Mouse (Mus musculus) intestine, embryonic 16.5 days (tissue): Measurements from ENCODE around the gene Gsg1l2. TPM values are rescaled to one million over a fixed set of nuclear protein-coding genes. Genes with fewer than 3 reads are reported as not detected.

Experiments
- ATAC-seq: fragments of 200-750 bp; cut with Nextera tagmentation; 2 replicates; pipeline ENCODE4 v1.8.0; 2017; ENCODE audit warnings: moderate TSS enrichment, moderate library complexity
- H3K27ac ChIP-seq: fragments of 300-500 bp; sonication (generic); 2 replicates; pipeline ENCODE4 v1.5.1; 2014; ENCODE audit warnings: mild to moderate bottlenecking, low read length
- H3K27me3 ChIP-seq: fragments of 300-500 bp; sonication (generic); replicated peaks from 2 replicates; pipeline ENCODE4 v1.6.1; 2014; ENCODE audit warnings: low read length, control low read depth, mixed read lengths; ENCODE audit not compliant: control insufficient read depth, insufficient read depth
- H3K36me3 ChIP-seq: fragments of 300-500 bp; sonication (generic); 2 replicates; pipeline ENCODE4 v1.6.1; 2014; ENCODE audit warnings: low read length, control low read depth; ENCODE audit not compliant: control insufficient read depth, insufficient read depth
- H3K4me1 ChIP-seq: fragments of 300-500 bp; sonication (generic); 2 replicates; pipeline ENCODE4 v1.6.1; 2014; ENCODE audit warnings: low read length, control low read depth, mixed read lengths; ENCODE audit not compliant: control insufficient read depth, insufficient read depth
- H3K4me2 ChIP-seq: fragments of 300-500 bp; sonication (generic); 2 replicates; pipeline ENCODE4 v1.6.1; 2014; ENCODE audit warnings: low read depth, low read length, control low read depth
- H3K4me3 ChIP-seq: fragments of 300-500 bp; sonication (generic); 2 replicates; pipeline ENCODE4 v1.5.1; 2014; ENCODE audit warnings: mild to moderate bottlenecking, low read length
- H3K9ac ChIP-seq: fragments of 300-500 bp; sonication (generic); 2 replicates; pipeline ENCODE4 v1.6.1; 2014; ENCODE audit warnings: low read depth, low read length
- H3K9me3 ChIP-seq: fragments of 300-500 bp; sonication (generic); 2 replicates; pipeline ENCODE4 v1.6.1; 2016; ENCODE audit warnings: low read length, control low read depth; ENCODE audit not compliant: control insufficient read depth
- WGBS: fragments of 180-500 bp; shearing (Covaris S2); extraction: QIAGEN DNeasy Blood & Tissue Kit; methylation state at CpG from one replicate; pipeline ENCODE4 v1.1.7; 2014; 5-methylcytosine and 5-hydroxymethylcytosine counted together
- polyA plus RNA-seq: library from polyadenylated mRNA; unstranded; fragments of >200 nt; fragmentation: Nextera tagmentation; extraction: Ambion mirVana; gene quantifications from 2 replicates; pipeline ENCODE4 v1.2.1, GENCODE M21; 2015

Gsg1l2 gene
- polyA plus RNA-seq = 0.11 and 0.26 TPM in 2 replicates

GRCm38 (mm10) chr11:67774379-67774778, at the start of gene Gsg1l2:
Gene Gsg1l2, plus strand, starts transcription at chr11:67774608.
- Histone ChIP-seq H3K9ac (no peak within 1 kb of the TSS), H3K36me3 (no peaks in the 10 kb centered on the region), H3K9me3 (no peaks in the 10 kb centered on the region), H3K4me2 (no peak within 1 kb of the TSS), H3K27ac (no peak within 1 kb of the TSS), H3K4me3 (no peak within 1 kb of the TSS), H3K27me3 (no peaks in the 10 kb centered on the region), H3K4me1 (no peaks in the 10 kb centered on the region)
- WGBS = 86% methylated on average over 12 of the region's 12 CpGs
- ATAC-seq = no peak

- H3K9ac ChIP-seq = no peak overlapping the region
- H3K4me3 ChIP-seq = no peak overlapping the region
- WGBS = 66% methylated on average over 6 of the region's 6 CpGs
- H3K4me2 ChIP-seq = no peak overlapping the region
- H3K27me3 ChIP-seq = no peaks in the 10 kb centered on the region
- ATAC-seq = no peak
- no peaks in the 10 kb centered on the region for H3K9me3 ChIP-seq
- H3K27ac ChIP-seq = no peak overlapping the region
- H3K36me3 ChIP-seq = no peaks in the 10 kb centered on the region
- H3K4me1 ChIP-seq = no peaks in the 10 kb centered on the region
Measured at GRCm38 (mm10) chr11:67727095-67727494, 47.3 kb upstream of the Gsg1l2 start.

GRCm38 (mm10) chr11:67728726-67729125, 45.7 kb upstream of the Gsg1l2 start:
- no peaks in the 10 kb centered on the region for H3K4me1 ChIP-seq
- no peak overlapping the region for H3K9ac ChIP-seq
- no peak overlapping the region for H3K4me3 ChIP-seq
- H3K4me2 ChIP-seq = no peak overlapping the region
- H3K27me3 ChIP-seq = no peaks in the 10 kb centered on the region
- ATAC-seq = no peak
- no peaks in the 10 kb centered on the region for H3K36me3 ChIP-seq
- no peak overlapping the region for H3K27ac ChIP-seq
- no peaks in the 10 kb centered on the region for H3K9me3 ChIP-seq

- Histone ChIP-seq H3K27ac (no peak overlapping the region), H3K4me2 (no peak overlapping the region), H3K9ac (no peak overlapping the region), H3K9me3 (no peaks in the 10 kb centered on the region), H3K36me3 (no peaks in the 10 kb centered on the region), H3K4me3 (no peak overlapping the region), H3K27me3 (no peaks in the 10 kb centered on the region), H3K4me1 (no peaks in the 10 kb centered on the region)
- no peak for ATAC-seq
- WGBS = 100% methylated on average over 2 of the region's 2 CpGs
Measured at GRCm38 (mm10) chr11:67731056-67731455, 43.4 kb upstream of the Gsg1l2 start.

- no peak overlapping the region for H3K27ac ChIP-seq
- H3K9me3 ChIP-seq = no peaks in the 10 kb centered on the region
- 69% methylated on average over 1 of the region's 1 CpGs for WGBS
- no peaks in the 10 kb centered on the region for H3K4me1 ChIP-seq
- H3K27me3 ChIP-seq = no peaks in the 10 kb centered on the region
- no peaks in the 10 kb centered on the region for H3K36me3 ChIP-seq
- H3K4me3 ChIP-seq = no peak overlapping the region
- H3K9ac ChIP-seq = no peak overlapping the region
- H3K4me2 ChIP-seq = no peak overlapping the region
- no peak for ATAC-seq
Measured at GRCm38 (mm10) chr11:67733726-67734125, 40.7 kb upstream of the Gsg1l2 start.

- no peaks in the 10 kb centered on the region for H3K36me3 ChIP-seq
- H3K27ac ChIP-seq = no peak overlapping the region
- H3K4me3 ChIP-seq = no peak overlapping the region
- no peak overlapping the region for H3K9ac ChIP-seq
- no peaks in the 10 kb centered on the region for H3K27me3 ChIP-seq
- H3K9me3 ChIP-seq = no peaks in the 10 kb centered on the region
- 63% methylated on average over 3 of the region's 3 CpGs for WGBS
- ATAC-seq = no peak
- H3K4me1 ChIP-seq = no peaks in the 10 kb centered on the region
- H3K4me2 ChIP-seq = no peak overlapping the region
Measured at GRCm38 (mm10) chr11:67734597-67734996, 39.8 kb upstream of the Gsg1l2 start.

GRCm38 (mm10) chr11:67738345-67738744, 36.1 kb upstream of the Gsg1l2 start:
- no peak overlapping the region for H3K9ac ChIP-seq
- H3K27me3 ChIP-seq = no peaks in the 10 kb centered on the region
- no peaks in the 10 kb centered on the region for H3K4me1 ChIP-seq
- no peak overlapping the region for H3K27ac ChIP-seq
- no peaks in the 10 kb centered on the region for H3K9me3 ChIP-seq
- no peaks in the 10 kb centered on the region for H3K36me3 ChIP-seq
- no peak overlapping the region for H3K4me3 ChIP-seq
- ATAC-seq = no peak
- 73% methylated on average over 6 of the region's 6 CpGs for WGBS
- no peak overlapping the region for H3K4me2 ChIP-seq

- 53% methylated on average over 5 of the region's 5 CpGs for WGBS
Measured at GRCm38 (mm10) chr11:67738846-67739490, 35.4 kb upstream of the Gsg1l2 start.

GRCm38 (mm10) chr11:67741569-67741968, 32.8 kb upstream of the Gsg1l2 start:
- H3K9ac ChIP-seq = no peak overlapping the region
- H3K4me3 ChIP-seq = no peak overlapping the region
- no peak for ATAC-seq
- no peak overlapping the region for H3K27ac ChIP-seq
- H3K4me2 ChIP-seq = no peak overlapping the region
- H3K27me3 ChIP-seq = no peaks in the 10 kb centered on the region
- H3K36me3 ChIP-seq = no peaks in the 10 kb centered on the region
- no peaks in the 10 kb centered on the region for H3K9me3 ChIP-seq
- no peaks in the 10 kb centered on the region for H3K4me1 ChIP-seq

More at GRCm38 (mm10) chr11:67738846-67739490, 35.4 kb upstream of the Gsg1l2 start:
- no peak for ATAC-seq
- Histone ChIP-seq H3K9ac (no peak overlapping the region), H3K9me3 (no peaks in the 10 kb centered on the region), H3K4me2 (no peak overlapping the region), H3K27ac (no peak overlapping the region), H3K36me3 (no peaks in the 10 kb centered on the region), H3K4me1 (no peaks in the 10 kb centered on the region), H3K27me3 (no peaks in the 10 kb centered on the region), H3K4me3 (no peak overlapping the region)

GRCm38 (mm10) chr11:67756287-67756686, 18.1 kb upstream of the Gsg1l2 start:
- no peaks in the 10 kb centered on the region for H3K27me3 ChIP-seq
- H3K4me2 ChIP-seq = no peak overlapping the region
- WGBS = 100% methylated on average over 1 of the region's 1 CpGs
- no peaks in the 10 kb centered on the region for H3K9me3 ChIP-seq
- no peaks in the 10 kb centered on the region for H3K4me1 ChIP-seq
- no peak overlapping the region for H3K9ac ChIP-seq
- H3K36me3 ChIP-seq = no peaks in the 10 kb centered on the region
- H3K4me3 ChIP-seq = no peak overlapping the region
- H3K27ac ChIP-seq = no peak overlapping the region
- ATAC-seq = no peak
